Mouse (Mus musculus) kidney, embryonic 15.5 days (tissue): ENCODE results near the gene Myo3b. TPM values are rescaled to one million over a fixed set of nuclear protein-coding genes. Genes with fewer than 3 reads are reported as not detected.
"Not testable (repeated sequence)": the region's sequence is repeated elsewhere in the genome, so short reads cannot be mapped to it uniquely, and the experiment has no call there.

Experiments used
- ATAC-seq: fragments of 200-750 bp; cut with Nextera tagmentation; replicated peaks from 2 replicates; pipeline ENCODE4 v1.8.0; 2017; ENCODE audit warnings: moderate TSS enrichment; ENCODE audit not compliant: low FRiP score
- H3K27ac ChIP-seq: fragments of 300-500 bp; sonication (generic); 2 replicates; pipeline ENCODE4 v1.5.1; 2015; ENCODE audit warnings: mild to moderate bottlenecking, inconsistent platforms
- H3K27me3 ChIP-seq: fragments of 300-500 bp; sonication (generic); 2 replicates; pipeline ENCODE4 v1.6.1; 2015; ENCODE audit warnings: inconsistent platforms
- H3K36me3 ChIP-seq: fragments of 300-500 bp; sonication (generic); 2 replicates; pipeline ENCODE4 v1.6.1; 2015; ENCODE audit warnings: inconsistent platforms
- H3K4me1 ChIP-seq: fragments of 300-500 bp; sonication (generic); 2 replicates; pipeline ENCODE4 v1.6.1; 2015; ENCODE audit warnings: inconsistent platforms
- H3K4me2 ChIP-seq: fragments of 300-500 bp; sonication (generic); 2 replicates; pipeline ENCODE4 v1.6.1; 2015; ENCODE audit warnings: moderate library complexity, mild to moderate bottlenecking, inconsistent platforms
- H3K4me3 ChIP-seq: fragments of 300-500 bp; sonication (generic); replicated peaks from 2 replicates; pipeline ENCODE4 v1.5.1; 2015; ENCODE audit warnings: mild to moderate bottlenecking, inconsistent platforms
- H3K9ac ChIP-seq: fragments of 300-500 bp; sonication (generic); 2 replicates; pipeline ENCODE4 v1.6.1; 2015; ENCODE audit warnings: mild to moderate bottlenecking, inconsistent platforms
- H3K9me3 ChIP-seq: fragments of 300-500 bp; sonication (generic); replicated peaks from 2 replicates; pipeline ENCODE4 v1.6.1; 2016; ENCODE audit warnings: inconsistent platforms
- WGBS: fragments of 180-500 bp; shearing (Covaris S2); methylation state at CpG from one replicate; pipeline ENCODE4 v1.1.7; 2015; ENCODE audit warnings: mixed read lengths; 5-methylcytosine and 5-hydroxymethylcytosine counted together
- polyA plus RNA-seq: library from polyadenylated mRNA; unstranded; fragments of >200 nt; fragmentation: Nextera tagmentation; extraction: Ambion mirVana; gene quantifications from 2 replicates; pipeline ENCODE4 v1.2.1, GENCODE M21; 2015

The Myo3b gene
- polyA plus RNA-seq, 1 experiment from 2014 or later = 0.43 TPM

DNA sequence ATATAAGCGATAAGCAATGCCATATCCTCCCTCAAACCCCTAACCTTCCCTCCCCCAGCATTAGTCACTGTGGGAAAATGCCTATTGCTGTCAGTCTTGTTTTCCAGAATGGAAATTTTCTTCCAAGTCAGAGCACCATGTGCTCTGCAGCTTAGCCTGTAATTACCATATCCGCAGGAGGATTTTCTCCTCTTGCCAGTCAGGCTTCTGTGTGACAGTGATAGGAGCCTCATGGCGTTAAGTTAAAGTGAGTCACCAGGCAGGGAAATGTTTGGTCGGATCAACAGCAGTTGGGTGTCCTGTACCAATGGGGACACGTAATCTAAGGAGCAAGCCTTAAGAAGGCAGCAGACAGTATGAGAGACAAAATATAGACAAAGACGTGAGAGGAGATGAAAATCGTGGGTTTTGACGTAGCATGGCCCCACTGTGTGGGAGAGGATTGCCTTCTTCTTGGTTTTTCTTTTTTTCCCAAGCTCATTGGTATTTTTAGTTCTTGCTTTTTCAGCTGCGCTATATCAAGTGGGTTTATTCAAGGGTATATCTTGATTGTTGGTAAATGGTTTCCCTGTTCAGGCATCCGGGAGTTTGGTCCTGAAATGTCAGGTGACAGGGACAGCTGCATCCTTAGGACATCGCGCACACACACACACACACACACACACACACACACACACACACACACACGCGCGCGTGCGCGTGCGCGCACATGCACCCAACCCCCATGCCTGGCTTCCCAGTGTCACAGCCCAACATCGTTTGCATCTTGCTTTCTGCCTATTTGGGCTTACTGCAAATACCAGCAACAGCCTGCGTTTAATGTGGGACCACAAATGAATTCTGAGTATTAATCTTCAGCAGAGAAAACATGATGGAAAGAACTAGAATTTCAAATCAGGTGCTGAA is 171.8 kb downstream of the Myo3b start:
- Histone ChIP-seq H3K27me3 (peaks cover under 1% of the 10 kb centered on the region; the same call in 1 of the 2 replicates), H3K4me1 (no peaks in the 10 kb centered on the region), H3K9ac (no peak overlapping the region), H3K27ac (no peak overlapping the region), H3K4me2 (no peak overlapping the region), H3K4me3 (no peak overlapping the region), H3K36me3 (no peaks in the 10 kb centered on the region), H3K9me3 (0 out of 2 replicates have a peak, but pooled peaks cover 7% of the 10 kb centered on the region)
- WGBS = 86% methylated on average over 22 of the region's 22 CpGs
- ATAC-seq = no peak

DNA sequence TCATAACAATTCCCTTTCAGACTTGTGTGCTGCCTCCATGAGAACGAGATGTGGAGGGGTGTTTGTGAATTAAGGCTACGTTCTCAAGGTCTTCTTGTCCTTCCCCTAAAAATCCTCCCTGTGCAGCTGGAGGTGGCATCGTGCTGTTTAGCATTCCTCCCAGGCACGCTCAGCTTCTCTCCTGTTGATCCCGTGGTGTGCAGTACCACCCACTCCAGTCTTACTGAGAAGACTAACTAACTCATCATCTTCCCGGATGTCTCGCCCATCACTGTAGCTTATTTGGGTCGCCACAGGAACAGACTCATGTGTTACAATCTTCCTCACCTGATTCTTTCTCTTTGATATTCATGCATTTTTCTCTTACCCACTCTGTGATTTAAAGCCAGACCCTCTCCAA is 175.5 kb downstream of the Myo3b start:
- H3K27me3 ChIP-seq = peaks cover 14% of the 10 kb centered on the region; the same call in 1 of the 2 replicates
- no peak for ATAC-seq
- no peak overlapping the region for H3K27ac ChIP-seq
- 80% methylated on average over 8 of the region's 8 CpGs for WGBS
- no peak overlapping the region for H3K9ac ChIP-seq
- H3K4me2 ChIP-seq = no peak overlapping the region
- no peaks in the 10 kb centered on the region for H3K4me1 ChIP-seq
- H3K4me3 ChIP-seq = no peak overlapping the region
- H3K36me3 ChIP-seq = no peaks in the 10 kb centered on the region
- H3K9me3 ChIP-seq = 0 out of 2 replicates have a peak, but pooled peaks cover 5% of the 10 kb centered on the region

GRCm38 (mm10) chr2:70217800-70218199 is 178.9 kb downstream of the Myo3b start:
- Histone ChIP-seq H3K36me3 (no peaks in the 10 kb centered on the region), H3K4me3 (no peak overlapping the region), H3K9ac (no peak overlapping the region), H3K9me3 (no peaks in the 10 kb centered on the region), H3K4me1 (no peaks in the 10 kb centered on the region), H3K4me2 (no peak overlapping the region), H3K27ac (no peak overlapping the region), H3K27me3 (peaks cover 14% of the 10 kb centered on the region; the same call in 1 of the 2 replicates)
- ATAC-seq = no peak
- WGBS = 82% methylated on average over 3 of the region's 3 CpGs

DNA sequence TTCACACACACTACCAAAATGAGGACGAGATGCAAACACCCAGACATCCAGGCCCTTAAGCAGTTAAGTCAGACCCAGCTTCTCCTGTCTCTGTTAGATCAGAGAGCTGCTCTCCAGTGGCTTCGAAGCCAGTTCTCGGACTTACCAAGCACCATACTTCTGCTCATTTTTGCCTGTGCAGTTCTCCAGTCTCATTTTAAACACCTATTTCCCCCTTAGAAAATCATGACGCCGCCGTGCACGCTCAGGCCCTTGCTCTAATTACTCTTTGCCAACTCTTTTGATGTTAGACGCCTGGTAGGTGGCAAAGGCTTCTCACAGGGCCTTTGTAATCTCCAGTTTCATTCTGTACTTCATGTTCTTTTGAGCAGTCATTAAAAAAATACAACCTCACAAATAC is 179.5 kb downstream of the Myo3b start:
- Histone ChIP-seq H3K4me2 (no peak overlapping the region), H3K9ac (no peak overlapping the region), H3K27ac (no peak overlapping the region), H3K27me3 (peaks cover 14% of the 10 kb centered on the region; the same call in 1 of the 2 replicates), H3K4me1 (no peaks in the 10 kb centered on the region), H3K4me3 (no peak overlapping the region), H3K36me3 (no peaks in the 10 kb centered on the region), H3K9me3 (no peaks in the 10 kb centered on the region)
- no peak for ATAC-seq
- WGBS = 41% methylated on average over 8 of the region's 8 CpGs

GRCm38 (mm10) chr2:70226679-70227078 is 187.8 kb downstream of the Myo3b start:
- Histone ChIP-seq H3K27ac (no peak overlapping the region), H3K27me3 (peaks cover 8% of the 10 kb centered on the region; the same call in 1 of the 2 replicates), H3K4me3 (no peak overlapping the region), H3K4me2 (no peak overlapping the region), H3K9ac (no peak overlapping the region), H3K36me3 (no peaks in the 10 kb centered on the region), H3K9me3 (no peaks in the 10 kb centered on the region), H3K4me1 (no peaks in the 10 kb centered on the region)
- no peak for ATAC-seq
- WGBS = 9% methylated on average over 3 of the region's 3 CpGs

DNA sequence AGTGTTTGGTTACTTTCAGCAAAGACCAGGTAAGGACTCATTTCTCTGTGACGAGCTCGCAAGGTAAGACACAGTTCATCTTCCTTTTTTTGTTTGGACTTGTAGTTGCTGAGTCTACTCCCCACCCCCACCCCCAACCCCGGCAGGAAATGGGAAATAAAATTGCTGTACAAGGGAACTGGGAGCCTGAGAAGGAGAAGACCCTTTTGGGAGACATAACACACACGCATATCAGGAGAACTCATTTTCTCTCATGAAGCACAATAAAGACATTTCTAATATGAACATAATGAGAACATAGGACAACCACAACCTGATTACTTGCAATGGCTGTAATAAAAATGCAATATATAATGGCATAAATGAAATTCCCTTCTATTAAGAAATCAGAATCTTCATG is 195.5 kb downstream of the Myo3b start:
- not testable (repeated sequence) for H3K36me3 ChIP-seq, ATAC-seq, H3K9me3 ChIP-seq, H3K4me2 ChIP-seq, H3K27me3 ChIP-seq, H3K27ac ChIP-seq, H3K9ac ChIP-seq, H3K4me3 ChIP-seq, H3K4me1 ChIP-seq
- 66% methylated on average over 4 of the region's 4 CpGs for WGBS

DNA sequence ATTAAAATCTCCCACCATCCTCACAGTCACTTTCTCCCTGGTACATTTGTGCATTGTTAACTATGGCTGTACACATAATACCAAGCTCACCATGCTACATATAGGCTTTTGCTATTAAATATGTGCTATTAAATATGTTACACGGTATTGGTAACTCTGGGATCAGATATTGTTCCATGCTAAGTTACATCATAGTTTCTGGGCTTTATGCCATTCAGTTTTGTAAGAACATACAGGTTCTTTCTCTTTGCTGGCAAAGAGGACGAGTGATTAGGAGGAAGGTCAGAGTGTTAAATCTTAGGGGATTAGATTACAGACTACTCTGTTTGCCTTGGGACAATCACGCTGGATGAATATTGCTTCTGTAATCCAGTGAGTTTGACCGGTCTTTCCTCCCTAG is 207.1 kb downstream of the Myo3b start:
- Histone ChIP-seq H3K4me3 (no peak overlapping the region), H3K36me3 (no peaks in the 10 kb centered on the region), H3K27me3 (no peaks in the 10 kb centered on the region), H3K4me2 (no peak overlapping the region), H3K9ac (no peak overlapping the region), H3K4me1 (no peaks in the 10 kb centered on the region; the same call in 1 of the 2 replicates), H3K27ac (no peak overlapping the region), H3K9me3 (no peaks in the 10 kb centered on the region)
- WGBS = 59% methylated on average over 4 of the region's 4 CpGs
- no peak for ATAC-seq

- no peaks in the 10 kb centered on the region for H3K27me3 ChIP-seq
- WGBS = 85% methylated on average over 7 of the region's 7 CpGs
- H3K36me3 ChIP-seq = no peaks in the 10 kb centered on the region
- no peaks in the 10 kb centered on the region; the same call in 1 of the 2 replicates for H3K4me1 ChIP-seq
- H3K9me3 ChIP-seq = no peaks in the 10 kb centered on the region
- ATAC-seq = no peak
- H3K27ac ChIP-seq = no peak overlapping the region
- no peak overlapping the region for H3K4me3 ChIP-seq
- no peak overlapping the region for H3K4me2 ChIP-seq
- no peak overlapping the region for H3K9ac ChIP-seq
Measured at GRCm38 (mm10) chr2:70248616-70249015, 209.7 kb downstream of the Myo3b start.

- H3K4me1 ChIP-seq = no peaks in the 10 kb centered on the region; the same call in 1 of the 2 replicates
- no peak overlapping the region for H3K9ac ChIP-seq
- H3K27ac ChIP-seq = no peak overlapping the region
- H3K9me3 ChIP-seq = no peaks in the 10 kb centered on the region
- no peaks in the 10 kb centered on the region for H3K27me3 ChIP-seq
- H3K4me2 ChIP-seq = no peak overlapping the region
- no peaks in the 10 kb centered on the region for H3K36me3 ChIP-seq
- ATAC-seq = no peak
- H3K4me3 ChIP-seq = no peak overlapping the region
- WGBS = 42% methylated on average over 4 of the region's 4 CpGs
Measured at GRCm38 (mm10) chr2:70249872-70250271, 210.9 kb downstream of the Myo3b start.

DNA sequence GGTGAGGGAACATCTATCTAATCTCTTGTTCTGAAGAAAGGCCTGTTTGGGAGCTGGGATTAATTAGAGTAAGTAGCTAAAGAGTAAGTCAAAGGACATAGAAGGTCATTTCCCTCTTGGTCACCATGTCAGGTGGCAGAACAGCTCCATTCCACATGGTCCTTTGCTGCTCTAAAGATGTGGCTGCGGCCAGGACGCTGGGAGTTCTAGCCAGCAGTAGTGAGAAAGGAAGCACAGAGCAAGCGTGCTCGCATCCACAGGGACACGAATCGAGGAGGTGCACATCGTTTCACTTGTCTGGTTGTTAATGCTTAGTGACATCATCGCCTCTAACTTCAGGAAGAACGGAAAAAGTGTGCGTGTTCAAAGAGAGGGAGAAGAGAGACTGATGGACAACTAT is 212.3 kb downstream of the Myo3b start:
- 87% methylated on average over 10 of the region's 10 CpGs for WGBS
- Histone ChIP-seq H3K4me2 (no peak overlapping the region), H3K4me3 (no peak overlapping the region), H3K4me1 (no peaks in the 10 kb centered on the region; the same call in 1 of the 2 replicates), H3K9ac (no peak overlapping the region), H3K27me3 (no peaks in the 10 kb centered on the region), H3K36me3 (no peaks in the 10 kb centered on the region), H3K27ac (no peak overlapping the region), H3K9me3 (no peaks in the 10 kb centered on the region)
- no peak for ATAC-seq

- 17% methylated on average over 8 of the region's 8 CpGs for WGBS
- H3K9ac ChIP-seq = no peak overlapping the region
- 0 out of 2 replicates have a peak, but pooled peaks cover 7% of the 10 kb centered on the region for H3K27me3 ChIP-seq
- H3K4me2 ChIP-seq = no peak overlapping the region
- no peaks in the 10 kb centered on the region for H3K36me3 ChIP-seq
- no peaks in the 10 kb centered on the region for H3K9me3 ChIP-seq
- no peak for ATAC-seq
- no peak overlapping the region for H3K4me3 ChIP-seq
- no peak overlapping the region for H3K27ac ChIP-seq
- H3K4me1 ChIP-seq = peaks cover 11% of the 10 kb centered on the region
Measured at GRCm38 (mm10) chr2:70259357-70260000, 220.6 kb downstream of the Myo3b start.

DNA sequence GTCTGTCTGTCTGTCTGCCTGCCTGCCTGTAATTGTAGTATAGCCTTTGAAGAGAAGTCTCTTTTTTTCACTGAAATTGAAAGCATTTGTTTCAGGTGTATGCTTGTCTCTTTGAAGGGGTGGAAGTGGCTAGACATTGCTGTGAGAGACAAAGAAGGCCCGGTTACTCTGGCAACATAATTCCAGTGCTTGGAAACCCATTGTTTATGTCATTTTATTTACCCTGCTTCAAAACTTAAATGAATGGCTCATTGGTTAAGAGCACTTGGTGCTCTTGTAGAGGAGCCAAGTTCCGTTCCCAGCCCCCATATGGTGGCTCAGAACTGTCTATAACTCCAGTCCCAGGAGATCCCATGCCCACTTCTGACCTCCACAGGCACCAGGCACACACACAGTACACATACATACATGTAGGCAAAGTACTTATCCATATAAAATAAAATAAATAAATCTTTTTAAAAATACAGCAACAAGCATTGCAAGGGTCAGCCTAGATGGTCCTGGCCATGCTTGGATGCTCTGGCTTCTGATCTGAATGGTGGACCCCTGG is 221.8 kb downstream of the Myo3b start:
- H3K36me3 ChIP-seq = no peaks in the 10 kb centered on the region
- ATAC-seq = no peak
- H3K4me3 ChIP-seq = no peak overlapping the region
- H3K27me3 ChIP-seq = 0 out of 2 replicates have a peak, but pooled peaks cover 7% of the 10 kb centered on the region
- H3K9me3 ChIP-seq = no peaks in the 10 kb centered on the region
- H3K4me2 ChIP-seq = no peak overlapping the region
- no peak overlapping the region for H3K9ac ChIP-seq
- peaks cover 11% of the 10 kb centered on the region for H3K4me1 ChIP-seq
- WGBS = 84% methylated on average over 2 of the region's 2 CpGs
- H3K27ac ChIP-seq = no peak overlapping the region
